Mouse (Mus musculus): ENCODE measurements around the gene Rhoc. TPM values are rescaled to one million over a fixed set of nuclear protein-coding genes. Genes with fewer than 3 reads are reported as not detected.

Gene Rhoc
- polyA plus RNA-seq, 1 experiment from 2014 or later, result 112 TPM

DNA sequence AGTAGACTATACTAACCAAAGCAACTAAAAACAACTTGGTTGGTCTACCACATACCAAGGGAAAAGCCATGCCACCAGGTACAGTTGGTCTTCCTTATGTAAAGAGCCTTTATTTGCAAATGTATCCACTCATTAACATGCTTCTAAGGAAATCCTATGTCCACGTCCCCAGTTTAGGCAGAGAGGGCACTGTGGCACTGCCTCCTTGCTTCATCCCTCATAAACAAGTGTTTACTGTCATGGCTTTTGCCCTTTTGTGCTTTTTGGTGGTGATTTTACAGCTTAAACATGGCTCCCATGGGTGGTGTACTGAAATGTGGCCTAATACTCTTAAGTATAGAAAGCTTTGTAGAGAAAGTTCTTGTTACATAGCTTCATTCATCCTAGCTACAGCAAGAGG lies 32.3 kb downstream of the Rhoc start:
- Histone ChIP-seq H3K4me2 (replicated peaks) (no peak overlapping the region), H3K9ac (no peak overlapping the region), H3K27ac (no peak overlapping the region), H3K9me3 (replicated peaks) (no peaks in the 10 kb centered on the region), H3K4me1 (peaks cover 14% of the 10 kb centered on the region), H3K27me3 (no peaks in the 10 kb centered on the region), H3K36me3 (peaks cover 6% of the 10 kb centered on the region; the same call in 1 of the 2 replicates), H3K4me3 (no peak overlapping the region)
- WGBS, result 50% methylated on average over 1 of the region's 1 CpGs
- no peak for ATAC-seq (ENCODE audit: low FRiP score)

DNA sequence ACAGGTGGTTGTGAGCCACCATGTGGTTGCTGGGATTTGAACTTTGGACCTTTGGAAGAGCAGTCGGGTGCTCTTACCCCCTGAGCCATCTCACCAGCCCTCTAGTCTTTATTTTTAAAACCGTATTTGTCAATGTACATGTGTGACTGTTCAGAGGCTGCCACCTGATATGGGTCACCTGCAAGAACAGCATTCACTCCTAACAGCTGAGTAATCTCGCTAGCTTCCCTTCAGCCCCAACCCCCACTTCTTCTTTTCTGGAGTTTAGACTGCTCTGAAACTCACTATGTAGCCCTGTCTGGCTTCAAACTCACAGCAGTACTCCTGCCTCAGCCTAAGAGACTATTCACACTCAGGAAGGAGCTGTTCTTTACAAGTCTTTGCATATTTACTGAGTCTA lies 34.2 kb downstream of the Rhoc start:
- peaks cover 15% of the 10 kb centered on the region for H3K36me3 ChIP-seq
- H3K4me2 ChIP-seq (replicated peaks), result no peak overlapping the region
- H3K27ac ChIP-seq, result no peak overlapping the region
- H3K9ac ChIP-seq, result no peak overlapping the region
- peaks cover 7% of the 10 kb centered on the region for H3K4me1 ChIP-seq
- no peak overlapping the region for H3K4me3 ChIP-seq
- no peaks in the 10 kb centered on the region for H3K27me3 ChIP-seq
- WGBS, result 86% methylated on average over 3 of the region's 3 CpGs
- no peak for ATAC-seq (ENCODE audit: low FRiP score)
- H3K9me3 ChIP-seq (replicated peaks), result no peaks in the 10 kb centered on the region

DNA sequence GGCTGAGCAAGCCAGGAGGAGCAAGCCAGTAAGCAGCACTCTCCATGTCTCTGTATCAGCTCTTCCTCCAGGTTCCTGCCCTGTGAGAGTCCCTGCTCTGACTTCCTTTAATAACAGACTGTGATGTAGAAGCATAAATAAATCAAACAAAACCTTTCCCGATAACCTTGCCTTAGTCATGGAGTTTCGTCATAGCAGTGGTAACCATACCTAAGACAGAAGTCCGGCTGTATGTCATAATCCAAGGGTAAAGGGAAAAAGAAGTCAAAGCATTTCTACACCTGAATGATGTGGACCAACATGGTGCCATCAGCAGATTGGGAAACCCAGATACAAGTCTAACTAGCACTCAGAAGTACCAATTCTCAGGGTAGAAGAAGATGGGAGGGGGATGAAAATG lies 47.6 kb downstream of the Rhoc start:
- H3K4me3 ChIP-seq, result no peak overlapping the region
- H3K9me3 ChIP-seq (replicated peaks), result no peaks in the 10 kb centered on the region
- no peak overlapping the region for H3K4me2 ChIP-seq (replicated peaks)
- no peak for ATAC-seq (ENCODE audit: low FRiP score)
- H3K27ac ChIP-seq, result no peak overlapping the region
- H3K27me3 ChIP-seq, result no peaks in the 10 kb centered on the region
- WGBS, result 96% methylated on average over 3 of the region's 3 CpGs
- H3K36me3 ChIP-seq, result peaks cover 44% of the 10 kb centered on the region
- H3K9ac ChIP-seq, result no peak overlapping the region
- no peaks in the 10 kb centered on the region for H3K4me1 ChIP-seq

DNA sequence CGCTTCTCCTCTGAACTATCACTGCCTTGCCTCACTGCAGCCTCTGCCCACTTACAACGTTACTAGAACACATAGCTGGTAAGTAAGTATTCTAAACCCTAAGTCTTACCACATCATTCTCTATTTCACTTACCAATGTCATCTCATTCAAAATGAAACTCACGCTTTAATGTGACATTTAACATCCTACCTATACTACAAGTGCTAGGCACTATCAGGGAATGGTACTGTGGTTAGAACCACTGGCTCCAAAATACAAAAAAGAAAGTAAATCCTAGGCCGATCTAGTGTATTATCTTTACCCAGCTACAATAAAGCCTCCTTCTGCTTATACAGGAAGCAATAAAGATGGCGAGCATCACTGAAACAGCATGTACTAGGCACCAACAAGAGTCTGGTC lies 52.9 kb downstream of the Rhoc start:
- no peaks in the 10 kb centered on the region for H3K27me3 ChIP-seq
- ATAC-seq (ENCODE audit: low FRiP score), result no peak
- H3K4me1 ChIP-seq, result no peaks in the 10 kb centered on the region
- H3K9ac ChIP-seq, result no peak overlapping the region
- no peaks in the 10 kb centered on the region for H3K9me3 ChIP-seq (replicated peaks)
- no peak overlapping the region for H3K4me2 ChIP-seq (replicated peaks)
- no peak overlapping the region for H3K27ac ChIP-seq
- WGBS, result over 99% methylated on average over 5 of the region's 5 CpGs
- H3K36me3 ChIP-seq, result peaks cover 53% of the 10 kb centered on the region
- H3K4me3 ChIP-seq, result no peak overlapping the region

Other genes starting within 250 kb of the Rhoc start
- 21.4 and 22.0 TPM in 2 replicates for gene Slc16a1, start 149.7 kb upstream of the Rhoc start, polyA plus RNA-seq (2016; fragmentation: Nextera tagmentation; extraction: Ambion mirVana)
- gene Ppm1j, start 7.3 kb upstream of the Rhoc start, polyA plus RNA-seq (2016; fragmentation: Nextera tagmentation; extraction: Ambion mirVana), result 1.4 and 2.0 TPM in 2 replicates
- 0.06 TPM in 1 of 2 replicates, not detected in the other for gene Fam19a3, start 6.5 kb upstream of the Rhoc start, polyA plus RNA-seq (2016; fragmentation: Nextera tagmentation; extraction: Ambion mirVana)
- gene Mov10, start 30.2 kb downstream of the Rhoc start, polyA plus RNA-seq (2016; fragmentation: Nextera tagmentation; extraction: Ambion mirVana), result 27.1 and 38.0 TPM in 2 replicates
- gene St7l, start 75.6 kb downstream of the Rhoc start, polyA plus RNA-seq (2016; fragmentation: Nextera tagmentation; extraction: Ambion mirVana), result 38.3 and 42.5 TPM in 2 replicates
- gene Capza1, start 76.1 kb downstream of the Rhoc start, polyA plus RNA-seq (2016; fragmentation: Nextera tagmentation; extraction: Ambion mirVana), result 201 and 208 TPM in 2 replicates
- gene Wnt2b, start 173.5 kb downstream of the Rhoc start, polyA plus RNA-seq (2016; fragmentation: Nextera tagmentation; extraction: Ambion mirVana), result 1.1 and 1.9 TPM in 2 replicates